Mouse (Mus musculus): ENCODE results near the gene Prss21. TPM values are rescaled to one million over a fixed set of nuclear protein-coding genes. Genes with fewer than 3 reads are reported as not detected.
"Not testable (repeated sequence)": the region's sequence is repeated elsewhere in the genome, so short reads cannot be mapped to it uniquely, and the experiment has no call there.

Prss21 gene
- polyA plus RNA-seq, 1 experiment: not detected

- H3K4me3 ChIP-seq (ENCODE audit: low read depth, low read length): no peak overlapping the region
- H3K9me3 ChIP-seq (replicated peaks; ENCODE audit: control insufficient read depth, insufficient read depth, low read length, poor library complexity, severe bottlenecking): no peaks in the 10 kb centered on the region
- H3K27ac ChIP-seq (ENCODE audit: insufficient read depth, low read length): no peak overlapping the region
- H3K36me3 ChIP-seq (ENCODE audit: control insufficient read depth, insufficient read depth, low read length, poor library complexity, severe bottlenecking): no peaks in the 10 kb centered on the region
- TF ChIP-seq CTCF (IDR thresholded peaks at IDR 0.05; ENCODE audit: low read depth, low read length): no peak
- TF ChIP-seq POLR2A (IDR thresholded peaks at IDR 0.05; ENCODE audit: insufficient read depth, low read length): no peak
- TF ChIP-seq EP300 (IDR thresholded peaks at IDR 0.05; ENCODE audit: insufficient read depth, low read depth, low read length): no peak
- no peaks in the 10 kb centered on the region for H3K4me1 ChIP-seq (ENCODE audit: control insufficient read depth, insufficient read depth, low read length)
- H3K27me3 ChIP-seq (ENCODE audit: control insufficient read depth, insufficient read depth, low read length, poor library complexity, severe bottlenecking): no peaks in the 10 kb centered on the region
- H3K9ac ChIP-seq (ENCODE audit: low read depth, poor library complexity, severe bottlenecking): no peak overlapping the region
Observed at GRCm38 (mm10) chr17:23868513-23868912, 657 bp downstream of the Prss21 start.

DNA sequence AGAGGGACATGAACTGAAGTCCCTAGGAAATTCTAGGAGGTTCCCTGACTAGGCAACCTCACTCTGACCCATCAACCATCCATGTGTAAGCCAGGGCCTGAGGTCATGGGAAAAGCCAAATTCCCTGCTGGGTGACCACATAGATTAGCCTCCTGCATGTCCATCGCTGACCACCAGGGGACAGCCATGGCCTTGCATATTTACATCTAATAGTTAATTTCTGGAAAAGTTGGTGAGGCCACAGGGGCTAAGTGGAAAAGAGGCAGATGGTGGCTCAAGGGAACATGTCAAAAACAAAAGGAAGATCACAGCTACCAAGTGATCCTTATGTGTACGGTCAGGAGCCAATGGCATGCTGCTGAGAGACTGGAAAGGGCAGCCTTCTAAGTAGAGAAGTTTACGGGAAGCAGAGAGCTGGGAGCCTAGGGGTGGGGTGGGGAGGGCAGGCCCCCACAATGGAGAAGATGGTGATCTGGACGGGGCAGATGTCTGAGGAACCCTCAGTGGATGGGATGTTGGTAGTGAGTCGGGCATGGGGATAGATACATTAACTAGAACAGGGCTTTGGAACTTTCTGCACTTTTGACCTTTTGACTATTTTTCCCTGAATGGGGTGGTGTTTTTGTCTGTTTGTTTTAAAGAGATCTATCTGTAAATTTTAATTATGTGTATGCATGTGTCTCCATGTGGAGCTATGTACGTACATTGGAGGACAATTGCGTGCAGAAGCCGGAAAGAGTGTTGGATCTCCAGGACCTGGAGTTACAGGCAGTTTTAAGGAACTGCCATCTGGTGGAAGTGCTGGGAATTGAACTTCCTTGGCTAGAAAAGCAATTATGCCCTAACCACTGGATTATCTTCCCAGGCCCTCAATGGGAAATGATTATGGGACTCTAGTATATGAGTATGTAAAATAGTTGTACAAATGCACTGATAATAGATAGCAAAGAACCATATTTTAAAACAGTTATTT lies 6.3 kb downstream of the Prss21 start:
- H3K9me3 ChIP-seq (replicated peaks; ENCODE audit: control insufficient read depth, insufficient read depth, low read length, poor library complexity, severe bottlenecking): no peaks in the 10 kb centered on the region
- H3K27ac ChIP-seq (ENCODE audit: insufficient read depth, low read length): no peak overlapping the region
- no peak for TF ChIP-seq EP300 (IDR thresholded peaks at IDR 0.05; ENCODE audit: insufficient read depth, low read depth, low read length)
- no peak for TF ChIP-seq POLR2A (IDR thresholded peaks at IDR 0.05; ENCODE audit: insufficient read depth, low read length)
- peak; percentile 48 for TF ChIP-seq CTCF (IDR thresholded peaks at IDR 0.05; ENCODE audit: low read depth, low read length)
- no peaks in the 10 kb centered on the region for H3K27me3 ChIP-seq (ENCODE audit: control insufficient read depth, insufficient read depth, low read length, poor library complexity, severe bottlenecking)
- no peaks in the 10 kb centered on the region for H3K36me3 ChIP-seq (ENCODE audit: control insufficient read depth, insufficient read depth, low read length, poor library complexity, severe bottlenecking)
- no peaks in the 10 kb centered on the region for H3K4me1 ChIP-seq (ENCODE audit: control insufficient read depth, insufficient read depth, low read length)
- no peak overlapping the region for H3K9ac ChIP-seq (ENCODE audit: low read depth, poor library complexity, severe bottlenecking)
- no peak overlapping the region for H3K4me3 ChIP-seq (ENCODE audit: low read depth, low read length)

DNA sequence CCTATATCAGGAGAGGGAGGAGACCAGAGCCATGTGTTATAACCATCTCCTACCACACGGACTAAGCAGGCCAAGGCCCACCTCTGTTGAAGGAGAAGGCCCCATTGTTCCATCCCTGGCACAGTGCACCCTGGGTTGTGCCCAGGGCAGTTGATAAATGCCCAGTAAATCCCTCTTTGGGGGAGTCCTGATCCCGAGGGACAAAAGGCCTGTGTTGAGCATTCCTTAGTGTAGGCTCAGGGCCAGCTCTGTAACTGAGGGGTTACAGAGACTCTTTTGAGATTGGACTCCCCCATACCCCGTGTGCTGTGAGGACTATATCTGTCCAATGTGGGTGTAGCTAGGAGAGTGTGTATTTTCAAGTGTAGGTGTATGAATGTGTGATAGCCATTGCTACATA lies 8.9 kb downstream of the Prss21 start:
- H3K4me1 ChIP-seq (ENCODE audit: control insufficient read depth, insufficient read depth, low read length): no peaks in the 10 kb centered on the region
- H3K27me3 ChIP-seq (ENCODE audit: control insufficient read depth, insufficient read depth, low read length, poor library complexity, severe bottlenecking): no peaks in the 10 kb centered on the region
- no peak for TF ChIP-seq EP300 (IDR thresholded peaks at IDR 0.05; ENCODE audit: insufficient read depth, low read depth, low read length)
- TF ChIP-seq POLR2A (IDR thresholded peaks at IDR 0.05; ENCODE audit: insufficient read depth, low read length): no peak
- TF ChIP-seq CTCF (IDR thresholded peaks at IDR 0.05; ENCODE audit: low read depth, low read length): no peak
- no peaks in the 10 kb centered on the region for H3K36me3 ChIP-seq (ENCODE audit: control insufficient read depth, insufficient read depth, low read length, poor library complexity, severe bottlenecking)
- no peak overlapping the region for H3K9ac ChIP-seq (ENCODE audit: low read depth, poor library complexity, severe bottlenecking)
- H3K9me3 ChIP-seq (replicated peaks; ENCODE audit: control insufficient read depth, insufficient read depth, low read length, poor library complexity, severe bottlenecking): no peaks in the 10 kb centered on the region
- H3K4me3 ChIP-seq (ENCODE audit: low read depth, low read length): no peak overlapping the region
- H3K27ac ChIP-seq (ENCODE audit: insufficient read depth, low read length): no peak overlapping the region

GRCm38 (mm10) chr17:23877166-23877565 lies 9.3 kb downstream of the Prss21 start:
- Histone ChIP-seq H3K4me1 (ENCODE audit: control insufficient read depth, insufficient read depth, low read length) (no peaks in the 10 kb centered on the region), H3K36me3 (ENCODE audit: control insufficient read depth, insufficient read depth, low read length, poor library complexity, severe bottlenecking) (no peaks in the 10 kb centered on the region), H3K9ac (ENCODE audit: low read depth, poor library complexity, severe bottlenecking) (no peak overlapping the region), H3K9me3 (replicated peaks; ENCODE audit: control insufficient read depth, insufficient read depth, low read length, poor library complexity, severe bottlenecking) (no peaks in the 10 kb centered on the region), H3K27me3 (ENCODE audit: control insufficient read depth, insufficient read depth, low read length, poor library complexity, severe bottlenecking) (no peaks in the 10 kb centered on the region), H3K27ac (ENCODE audit: insufficient read depth, low read length) (no peak overlapping the region), H3K4me3 (ENCODE audit: low read depth, low read length) (no peak overlapping the region)
- no peak for TF ChIP-seq POLR2A (IDR thresholded peaks at IDR 0.05; ENCODE audit: insufficient read depth, low read length)
- no peak for TF ChIP-seq EP300 (IDR thresholded peaks at IDR 0.05; ENCODE audit: insufficient read depth, low read depth, low read length)
- no peak for TF ChIP-seq CTCF (IDR thresholded peaks at IDR 0.05; ENCODE audit: low read depth, low read length)

- not testable (repeated sequence) for H3K4me1 ChIP-seq (ENCODE audit: control insufficient read depth, insufficient read depth, low read length)
Observed at GRCm38 (mm10) chr17:23880576-23880975, 12.7 kb downstream of the Prss21 start, which contains the start of the genes Dcpp1 and Dcpp2. Gene Dcpp1 (plus strand): TSS chr17:23880876. Gene Dcpp2 (plus strand): TSS chr17:23880880.

GRCm38 (mm10) chr17:23917158-23917557 lies 49.3 kb downstream of the Prss21 start, which contains the start of gene Dcpp3:
Gene Dcpp3 (plus strand): TSS chr17:23917458.
- not testable (repeated sequence) for H3K9me3 ChIP-seq (replicated peaks; ENCODE audit: control insufficient read depth, insufficient read depth, low read length, poor library complexity, severe bottlenecking); H3K4me1 ChIP-seq (ENCODE audit: control insufficient read depth, insufficient read depth, low read length); H3K9ac ChIP-seq (ENCODE audit: low read depth, poor library complexity, severe bottlenecking); H3K36me3 ChIP-seq (ENCODE audit: control insufficient read depth, insufficient read depth, low read length, poor library complexity, severe bottlenecking); H3K27ac ChIP-seq (ENCODE audit: insufficient read depth, low read length); H3K4me3 ChIP-seq (ENCODE audit: low read depth, low read length); H3K27me3 ChIP-seq (ENCODE audit: control insufficient read depth, insufficient read depth, low read length, poor library complexity, severe bottlenecking)

More at GRCm38 (mm10) chr17:23880576-23880975, 12.7 kb downstream of the Prss21 start, which contains the start of the genes Dcpp1 and Dcpp2:
- H3K9me3 ChIP-seq (replicated peaks; ENCODE audit: control insufficient read depth, insufficient read depth, low read length, poor library complexity, severe bottlenecking); H3K27ac ChIP-seq (ENCODE audit: insufficient read depth, low read length); H3K4me3 ChIP-seq (ENCODE audit: low read depth, low read length); H3K27me3 ChIP-seq (ENCODE audit: control insufficient read depth, insufficient read depth, low read length, poor library complexity, severe bottlenecking); H3K36me3 ChIP-seq (ENCODE audit: control insufficient read depth, insufficient read depth, low read length, poor library complexity, severe bottlenecking); H3K9ac ChIP-seq (ENCODE audit: low read depth, poor library complexity, severe bottlenecking): not testable (repeated sequence)

Other genes with a start within 250 kb of the Prss21 start
- 10.9 and 12.6 TPM in 2 replicates for gene Mmp25, start 222.8 kb upstream of the Prss21 start, polyA plus RNA-seq (2011; ENCODE audit: insufficient read depth, insufficient read length, low read depth, missing spikeins)
- 2.9 and 3.2 TPM in 2 replicates for gene Bicdl2, start 207.6 kb upstream of the Prss21 start, polyA plus RNA-seq (2011; ENCODE audit: insufficient read depth, insufficient read length, low read depth, missing spikeins)
- 145 and 149 TPM in 2 replicates for gene Hcfc1r1, start 194.5 kb upstream of the Prss21 start, polyA plus RNA-seq (2011; ENCODE audit: insufficient read depth, insufficient read length, low read depth, missing spikeins)
- 57.3 and 63.1 TPM in 2 replicates for gene Thoc6, start 194.2 kb upstream of the Prss21 start, polyA plus RNA-seq (2011; ENCODE audit: insufficient read depth, insufficient read length, low read depth, missing spikeins)
- gene Tnfrsf12a, start 190.6 kb upstream of the Prss21 start, polyA plus RNA-seq (2011; ENCODE audit: insufficient read depth, insufficient read length, low read depth, missing spikeins): 51.7 and 61.7 TPM in 2 replicates
- gene Cldn6, start 188.8 kb upstream of the Prss21 start, polyA plus RNA-seq (2011; ENCODE audit: insufficient read depth, insufficient read length, low read depth, missing spikeins): 300 and 333 TPM in 2 replicates
- 1.7 and 2.9 TPM in 2 replicates for gene Cldn9, start 184.0 kb upstream of the Prss21 start, polyA plus RNA-seq (2011; ENCODE audit: insufficient read depth, insufficient read length, low read depth, missing spikeins)
- 3.6 and 4.1 TPM in 2 replicates for gene 1520401A03Rik, start 145.3 kb upstream of the Prss21 start, polyA plus RNA-seq (2011; ENCODE audit: insufficient read depth, insufficient read length, low read depth, missing spikeins)
- gene Pkmyt1, start 141.7 kb upstream of the Prss21 start, polyA plus RNA-seq (2011; ENCODE audit: insufficient read depth, insufficient read length, low read depth, missing spikeins): 26.5 and 27.7 TPM in 2 replicates
- 2.4 and 2.7 TPM in 2 replicates for gene Paqr4, start 127.2 kb upstream of the Prss21 start, polyA plus RNA-seq (2011; ENCODE audit: insufficient read depth, insufficient read length, low read depth, missing spikeins)
- gene Kremen2, start 122.2 kb upstream of the Prss21 start, polyA plus RNA-seq (2011; ENCODE audit: insufficient read depth, insufficient read length, low read depth, missing spikeins): 0.57 and 1.4 TPM in 2 replicates
- 32.9 and 34.2 TPM in 2 replicates for gene Flywch1, start 96.5 kb upstream of the Prss21 start, polyA plus RNA-seq (2011; ENCODE audit: insufficient read depth, insufficient read length, low read depth, missing spikeins)
- gene Flywch2, start 82.0 kb upstream of the Prss21 start, polyA plus RNA-seq (2011; ENCODE audit: insufficient read depth, insufficient read length, low read depth, missing spikeins): 10.7 and 13.1 TPM in 2 replicates
- 552 and 560 TPM in 2 replicates for gene Srrm2, start 77.5 kb upstream of the Prss21 start, polyA plus RNA-seq (2011; ENCODE audit: insufficient read depth, insufficient read length, low read depth, missing spikeins)
- 398 and 458 TPM in 2 replicates for gene Elob, start 38.9 kb upstream of the Prss21 start, polyA plus RNA-seq (2011; ENCODE audit: insufficient read depth, insufficient read length, low read depth, missing spikeins)
- 1.6 and 2.0 TPM in 2 replicates for gene Prss33, start 32.0 kb upstream of the Prss21 start, polyA plus RNA-seq (2011; ENCODE audit: insufficient read depth, insufficient read length, low read depth, missing spikeins)
- not detected in 2 replicates for gene Prss32, start 24.2 kb upstream of the Prss21 start, polyA plus RNA-seq (2011; ENCODE audit: insufficient read depth, insufficient read length, low read depth, missing spikeins)
- 16.0 and 19.3 TPM in 2 replicates for gene Prss41, start 23.9 kb upstream of the Prss21 start, polyA plus RNA-seq (2011; ENCODE audit: insufficient read depth, insufficient read length, low read depth, missing spikeins)
- not detected in 2 replicates for gene Dcpp1, start 12.8 kb downstream of the Prss21 start, polyA plus RNA-seq (2011; ENCODE audit: insufficient read depth, insufficient read length, low read depth, missing spikeins)
- gene Dcpp2, start 12.8 kb downstream of the Prss21 start, polyA plus RNA-seq (2011; ENCODE audit: insufficient read depth, insufficient read length, low read depth, missing spikeins): not detected in 2 replicates
- not detected in 2 replicates for gene Dcpp3, start 49.4 kb downstream of the Prss21 start, polyA plus RNA-seq (2011; ENCODE audit: insufficient read depth, insufficient read length, low read depth, missing spikeins)
- not detected in 2 replicates for gene Sbp, start 73.6 kb downstream of the Prss21 start, polyA plus RNA-seq (2011; ENCODE audit: insufficient read depth, insufficient read length, low read depth, missing spikeins)
- not detected in 2 replicates for gene Sbpl, start 87.2 kb downstream of the Prss21 start, polyA plus RNA-seq (2011; ENCODE audit: insufficient read depth, insufficient read length, low read depth, missing spikeins)
- gene Prss30, start 112.5 kb downstream of the Prss21 start, polyA plus RNA-seq (2011; ENCODE audit: insufficient read depth, insufficient read length, low read depth, missing spikeins): not detected in 2 replicates
- gene Prss22, start 130.0 kb downstream of the Prss21 start, polyA plus RNA-seq (2011; ENCODE audit: insufficient read depth, insufficient read length, low read depth, missing spikeins): 0.45 TPM in 1 of 2 replicates, not detected in the other
- gene Prss27, start 170.1 kb downstream of the Prss21 start, polyA plus RNA-seq (2011; ENCODE audit: insufficient read depth, insufficient read length, low read depth, missing spikeins): not detected in 2 replicates
- 66.4 and 68.4 TPM in 2 replicates for gene Kctd5, start 205.4 kb downstream of the Prss21 start, polyA plus RNA-seq (2011; ENCODE audit: insufficient read depth, insufficient read length, low read depth, missing spikeins)